Mouse (Mus musculus) MEL (cell line): ENCODE results near the gene Mccc1. TPM values are rescaled to one million over a fixed set of nuclear protein-coding genes. Genes with fewer than 3 reads are reported as not detected.

Source experiments
- DNase-seq: peaks from one replicate; pipeline ENCODE4 v3.0.0; 2011; ENCODE audit warnings: low read depth, low spot score
- H3K27ac ChIP-seq: 2 replicates; pipeline ENCODE4 v1.5.1; 2012; ENCODE audit warnings: low read depth, mild to moderate bottlenecking, control low read depth, low read length, moderate library complexity; ENCODE audit not compliant: control insufficient read depth
- H3K27me3 ChIP-seq, 2 experiments: fragments of 150-350 bp in 1 of 2; sonication (generic) in 1 of 2; 2 replicates each; pipeline ENCODE4 v1.6.1; 2012; ENCODE audit warnings: low read length in 2 of 2, mild to moderate bottlenecking in 2 of 2, improper control_type of control experiment in 1 of 2, moderate library complexity in 1 of 2; ENCODE audit not compliant: insufficient read depth in 2 of 2, control insufficient read depth in 1 of 2
- H3K36me3 ChIP-seq, 2 experiments: 2 replicates each; pipeline ENCODE4 v1.6.1; 2012 to 2014; ENCODE audit warnings: low read length in 2 of 2, improper control_type of control experiment in 1 of 2, inconsistent platforms in 1 of 2, mild to moderate bottlenecking in 1 of 2; ENCODE audit not compliant: insufficient read depth in 2 of 2, control insufficient read depth in 1 of 2
- H3K4me1 ChIP-seq, 2 experiments: fragments of 150-350 bp in 1 of 2; sonication (generic) in 1 of 2; 2 replicates each; pipeline ENCODE4 v1.6.1; 2012; ENCODE audit warnings: low read length in 2 of 2, improper control_type of control experiment in 1 of 2, mild to moderate bottlenecking in 1 of 2; ENCODE audit not compliant: insufficient read depth in 2 of 2, control insufficient read depth in 1 of 2
- H3K4me3 ChIP-seq, 2 experiments: fragments of 150-350 bp in 1 of 2; sonication (generic) in 1 of 2; 2 replicates each; pipeline ENCODE4 v1.5.1; 2012; ENCODE audit warnings: low read depth in 2 of 2, low read length in 2 of 2, mild to moderate bottlenecking in 2 of 2, moderate library complexity in 2 of 2, control low read depth in 1 of 2, improper control_type of control experiment in 1 of 2; ENCODE audit not compliant: control insufficient read depth in 1 of 2, insufficient read depth in 1 of 2
- H3K79me2 ChIP-seq: 2 replicates; pipeline ENCODE4 v1.6.1; 2012; ENCODE audit warnings: mild to moderate bottlenecking, low read length, moderate library complexity; ENCODE audit not compliant: control insufficient read depth, poor library complexity, insufficient read depth
- H3K9ac ChIP-seq: 2 replicates; pipeline ENCODE4 v1.6.1; 2012; ENCODE audit warnings: low read depth, mild to moderate bottlenecking, control low read depth, low read length, moderate library complexity; ENCODE audit not compliant: control insufficient read depth, poor library complexity, severe bottlenecking
- H3K9me3 ChIP-seq: fragments of 150-350 bp; sonication (generic); replicated peaks from 2 replicates; pipeline ENCODE4 v1.6.1; 2012; ENCODE audit warnings: mild to moderate bottlenecking, low read length, improper control_type of control experiment, moderate library complexity; ENCODE audit not compliant: insufficient read depth
- JUND ChIP-seq: IDR thresholded peaks from 2 replicates; pipeline ENCODE4 v1.6.1; 2011; ENCODE audit warnings: low read depth, mild to moderate bottlenecking, improper control_type of control experiment, low read length
- RAD21 ChIP-seq: IDR thresholded peaks from 2 replicates; pipeline ENCODE4 v1.6.1; 2011; ENCODE audit warnings: mild to moderate bottlenecking, low read depth, low read length, improper control_type of control experiment
- RCOR1 ChIP-seq: IDR thresholded peaks from 2 replicates; pipeline ENCODE4 v1.6.1; 2012; ENCODE audit warnings: low read depth, mild to moderate bottlenecking, inconsistent platforms, low read length, improper control_type of control experiment
- polyA plus RNA-seq, 2 experiments: library from polyadenylated mRNA; stranded (reverse) in 1 of 2; unstranded in 1 of 2; fragments of >175 nt in 1 of 2; fragments of >200 nt in 1 of 2; gene quantifications; 2 replicates each; pipeline versions ENCODE4 v1.2.1 to v1.2.4; 2012; ENCODE audit warnings: low replicate concordance in 2 of 2, low read depth in 1 of 2; ENCODE audit not compliant: insufficient read length in 2 of 2, insufficient read depth in 1 of 2, missing spikeins in 1 of 2
- total RNA-seq: library from RNA; depleted of rRNA; stranded (reverse); fragments of 300-350 nt; gene quantifications from 2 replicates; pipeline ENCODE4 v1.2.3, GENCODE M21; 2012; rRNA removed

Mccc1 gene
- total and polyA plus RNA-seq, 3 experiments, result 4.0 to 14.7 TPM; not detected in 1

DNA sequence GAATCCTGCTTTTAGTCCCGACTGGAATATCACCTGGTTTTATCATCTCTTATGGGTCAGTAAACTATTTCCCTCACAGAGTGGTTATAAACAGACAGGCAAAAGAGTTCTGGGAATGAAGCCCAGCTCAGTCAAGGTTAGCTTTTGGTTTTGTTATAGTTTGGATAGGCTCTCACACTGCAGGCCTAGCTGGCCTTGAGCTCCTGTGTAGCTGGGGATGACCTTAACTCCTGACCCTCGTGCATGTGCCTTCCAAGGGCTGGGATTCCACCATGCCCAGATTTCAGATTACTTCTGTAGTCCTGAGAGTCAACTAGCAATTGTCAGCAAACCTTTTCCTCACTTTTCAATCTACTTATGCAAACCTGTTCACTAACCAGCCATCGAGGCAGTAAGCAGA lies 82.2 kb downstream of the Mccc1 start:
- H3K9ac ChIP-seq, result no peak overlapping the region
- no peak overlapping the region for H3K27ac ChIP-seq

More for the DNA sequence above, 82.2 kb downstream of the Mccc1 start:
- TF ChIP-seq RCOR1 (no peak), RAD21 (no peak), JUND (no peak)
- H3K4me1 ChIP-seq, result peaks cover 9 to 10% of the 10 kb centered on the region in 2 experiments
- H3K9me3 ChIP-seq, result no peaks in the 10 kb centered on the region
- H3K4me3 ChIP-seq, result no peak overlapping the region
- no peaks in the 10 kb centered on the region for H3K27me3 ChIP-seq
- no peak for DNase-seq
- peaks cover 17% of the 10 kb centered on the region for H3K79me2 ChIP-seq
- H3K36me3 ChIP-seq, result peaks cover 5 to 14% of the 10 kb centered on the region in 2 experiments

Other genes starting within 250 kb of the Mccc1 start
- 25.9 and 31.3 TPM in 2 replicates for gene Atp11b, start 246.6 kb downstream of the Mccc1 start, total RNA-seq
- 10 to 100 TPM; 52.3 to 57.9 TPM for gene Atp11b, start 246.6 kb downstream of the Mccc1 start, polyA plus RNA-seq
- gene Dcun1d1, start 63.2 kb downstream of the Mccc1 start, total RNA-seq, result 35.1 and 37.7 TPM in 2 replicates
- 10 to 100 TPM; 20.8 to 32.7 TPM for gene Dcun1d1, start 63.2 kb downstream of the Mccc1 start, polyA plus RNA-seq
- gene Ccdc144b, start 52.9 kb upstream of the Mccc1 start, total RNA-seq, result not detected in 2 replicates
- gene Ccdc144b, start 52.9 kb upstream of the Mccc1 start, polyA plus RNA-seq, result not detected
- gene Acad9, start 65.3 kb upstream of the Mccc1 start, total RNA-seq, result 33.2 and 37.2 TPM in 2 replicates
- gene Acad9, start 65.3 kb upstream of the Mccc1 start, polyA plus RNA-seq, result 100 to 1,000 TPM in 1 of 2 experiments, 10 to 100 TPM in 1; 57.0 to 197 TPM
- gene D3Ertd254e, start 150.3 kb upstream of the Mccc1 start, total RNA-seq, result 3.3 and 3.7 TPM in 2 replicates
- 10 to 100 TPM in 1 of 2 experiments, 1 to 10 TPM in 1; 5.4 to 29.6 TPM for gene D3Ertd254e, start 150.3 kb upstream of the Mccc1 start, polyA plus RNA-seq
- gene Qrfpr, start 221.6 kb upstream of the Mccc1 start, total RNA-seq, result not detected in 2 replicates
- gene Qrfpr, start 221.6 kb upstream of the Mccc1 start, polyA plus RNA-seq, result not detected